Comparison of ENCODE assay signal across 9 mouse cellular contexts in genomic region chr1:153641492-153641939, GRCm38 (mm10). TPM values are rescaled to one million over a fixed set of nuclear protein-coding genes. Genes with fewer than 3 reads are reported as not detected.
DNase-seq lines count a peak whose midpoint lies in the region; ATAC-seq lines count a peak whose summit lies in the region.
"Had no signal": no experiment of that assay in that cellular context is flagged by ENCODE, and none has a peak within 500 bp of the region (broad histone marks: within the 10 kb centered on the region; RNA-seq: fewer than 3 reads in every experiment).

No protein-coding gene starts in this region.

- peak overlapping the region; percentile 51; the same call in 1 of the 2 replicates for H3K9ac ChIP-seq in hindbrain, embryonic 13.5 days
- no peak overlapping the region for H3K9ac ChIP-seq in limb, embryonic 15.5 days
- H3K9ac ChIP-seq: liver, embryonic 14.5 days had no signal

- H3K27me3 ChIP-seq in hindbrain, embryonic 13.5 days: no peaks in the 10 kb centered on the region
- no peaks in the 10 kb centered on the region for H3K27me3 ChIP-seq in limb, embryonic 15.5 days

- H3K4me2 ChIP-seq in hindbrain, embryonic 13.5 days: peak overlapping the region; percentile 50
- peak overlapping the region; percentile 44 for H3K4me2 ChIP-seq in limb, embryonic 15.5 days

- H3K4me3 ChIP-seq in hindbrain, embryonic 13.5 days: peak overlapping the region; percentile 19; the same call in 1 of the 2 replicates
- peak overlapping the region; percentile 17 for H3K4me3 ChIP-seq in limb, embryonic 15.5 days

- H3K27ac ChIP-seq in hindbrain, embryonic 13.5 days: peak overlapping the region; percentile 80
- peak overlapping the region; percentile 86 for H3K27ac ChIP-seq in limb, embryonic 15.5 days
- H3K27ac ChIP-seq: liver, embryonic 14.5 days had no signal

- no peaks in the 10 kb centered on the region for H3K9me3 ChIP-seq in hindbrain, embryonic 13.5 days
- no peaks in the 10 kb centered on the region for H3K9me3 ChIP-seq in limb, embryonic 15.5 days

- H3K4me1 ChIP-seq in hindbrain, embryonic 13.5 days (replicated peaks): peaks cover 28% of the 10 kb centered on the region
- peaks cover 23% of the 10 kb centered on the region for H3K4me1 ChIP-seq in limb, embryonic 15.5 days

- WGBS in hindbrain, embryonic 13.5 days: 2% methylated on average over 9 of the region's 9 CpGs
- 3% methylated on average over 9 of the region's 9 CpGs for WGBS in limb, embryonic 15.5 days

- DNase-seq in right cerebral cortex, postnatal 10 days (ENCODE audit: low spot score in 2 of 2): peak; percentile 55 to 59
- DNase-seq in right cerebral cortex, postnatal 36 days (ENCODE audit: low spot score in 2 of 2): no peak
- DNase-seq in forelimb bud, embryonic 11.5 days (ENCODE audit: low read depth, low spot score): peak; percentile 88
- peak; percentile 23 for DNase-seq in ovary, postnatal 14 days (ENCODE audit: low spot score)
- no peak for DNase-seq in spleen, adult 18-20 months

- no peaks in the 10 kb centered on the region for H3K36me3 ChIP-seq in hindbrain, embryonic 13.5 days
- H3K36me3 ChIP-seq in limb, embryonic 15.5 days: no peaks in the 10 kb centered on the region

- ATAC-seq in hindbrain, embryonic 13.5 days (ENCODE audit: low FRiP score): peak; percentile 91
- ATAC-seq in limb, embryonic 15.5 days (ENCODE audit: insufficient number of reproducible peaks, low FRiP score, low TSS enrichment, low read depth): peak; percentile 94
- ATAC-seq in granulocyte monocyte progenitor cell, adult 5-6 weeks (replicated peaks; ENCODE audit: poor library complexity, severe bottlenecking): no peak

RNA-seq across cellular contexts. Expression of gene Rgs8, which starts 11.3 kb away (rescaled TPM):
- polyA plus RNA-seq in hindbrain, embryonic 13.5 days (2015; fragmentation: Nextera tagmentation; extraction: Ambion mirVana): 24.4 and 26.4 TPM in 2 replicates
- 0.61 and 0.91 TPM in 2 replicates for polyA plus RNA-seq in limb, embryonic 15.5 days (2015; fragmentation: Nextera tagmentation; extraction: Ambion mirVana)
- total RNA-seq in granulocyte monocyte progenitor cell, adult 5-6 weeks (2014; fragmentation: Nextera tagmentation): 0.34 and 4.6 TPM in 2 replicates
- 0.47 and 1.3 TPM in 2 replicates for total RNA-seq in granulocyte monocyte progenitor cell, adult 5-6 weeks (2017)

Comparison
In these comparisons a context has a peak if more than half of its experiments do, and no peak if none do; other contexts are left out.
1. DNase-seq: peak in right cerebral cortex, postnatal 10 days (2 of 2), forelimb bud, embryonic 11.5 days (single experiment) and ovary, postnatal 14 days (single experiment); none in right cerebral cortex, postnatal 36 days (0 of 2) and spleen, adult 18-20 months (0 of 2).
2. RNA of gene Rgs8, which starts 11.3 kb away (polyA plus RNA-seq): 24.4 to 26.4 TPM in hindbrain, embryonic 13.5 days; 0.61 to 0.91 TPM in limb, embryonic 15.5 days; every median in the first group is over 10 times any median in the second.